Mouse (Mus musculus) olfactory bulb, adult 2 months (tissue): Measurements from ENCODE around the gene Crybb1. TPM values are rescaled to one million over a fixed set of nuclear protein-coding genes. Genes with fewer than 3 reads are reported as not detected.

Experiments
- H3K27ac ChIP-seq: fragments of 200-500 bp; 2 replicates; pipeline ENCODE4 v1.5.1; 2012; ENCODE audit warnings: low read depth, low read length; ENCODE audit not compliant: insufficient read depth
- H3K4me1 ChIP-seq: fragments of 200-500 bp; 2 replicates; pipeline ENCODE4 v1.6.1; 2012; ENCODE audit warnings: low read length; ENCODE audit not compliant: control insufficient read depth, insufficient read depth
- H3K4me3 ChIP-seq: fragments of 200-500 bp; 2 replicates; pipeline ENCODE4 v1.5.1; 2012; ENCODE audit warnings: mild to moderate bottlenecking, low read depth, low read length, moderate library complexity; ENCODE audit not compliant: insufficient read depth
- CTCF ChIP-seq: fragments of 200-500 bp; IDR thresholded peaks from 2 replicates; pipeline ENCODE4 v1.5.1; 2012; ENCODE audit warnings: low read depth, mild to moderate bottlenecking, low read length, moderate library complexity; ENCODE audit not compliant: insufficient read depth
- POLR2A ChIP-seq: fragments of 200-500 bp; IDR thresholded peaks from 2 replicates; pipeline ENCODE4 v1.6.1; 2012; ENCODE audit warnings: mild to moderate bottlenecking, low read depth, low read length, moderate library complexity; ENCODE audit not compliant: insufficient read depth
- WGBS: fragments of 180-500 bp; shearing (Covaris S2); methylation state at CpG from one replicate; pipeline ENCODE4 v1.1.7; 2018; 5-methylcytosine and 5-hydroxymethylcytosine counted together
- polyA plus RNA-seq: library from polyadenylated mRNA; stranded (reverse); fragments of >200 nt; gene quantifications from 2 replicates; pipeline ENCODE4 v1.2.4, GENCODE M21; 2012; ENCODE audit warnings: low replicate concordance; ENCODE audit not compliant: missing spikeins, insufficient read depth, insufficient read length

Gene Crybb1
- polyA plus RNA-seq, 1 experiment = not detected

- H3K4me1 ChIP-seq = peaks cover 24% of the 10 kb centered on the region
- WGBS = 53% methylated on average over 5 of the region's 5 CpGs
- no peak overlapping the region for H3K4me3 ChIP-seq
- TF ChIP-seq POLR2A (no peak), CTCF (no peak)
- H3K27ac ChIP-seq = no peak overlapping the region
Measured at GRCm38 (mm10) chr5:112317328-112317727, 61.7 kb downstream of the Crybb1 start.

Other genes starting within 250 kb of the Crybb1 start
- not detected in 2 replicates for gene Cryba4, start 3.3 kb upstream of the Crybb1 start, polyA plus RNA-seq
- gene Tpst2, start 20.9 kb downstream of the Crybb1 start, polyA plus RNA-seq = not detected in 2 replicates
- not detected in 2 replicates for gene Tfip11, start 70.5 kb downstream of the Crybb1 start, polyA plus RNA-seq
- gene Srrd, start 87.2 kb downstream of the Crybb1 start, polyA plus RNA-seq = not detected in 2 replicates
- not detected in 2 replicates for gene Hps4, start 87.3 kb downstream of the Crybb1 start, polyA plus RNA-seq
- gene Gm6583, start 100.2 kb downstream of the Crybb1 start, polyA plus RNA-seq = not detected in 2 replicates
- gene Asphd2, start 139.1 kb downstream of the Crybb1 start, polyA plus RNA-seq = not detected in 2 replicates
- gene Gm6588, start 193.6 kb downstream of the Crybb1 start, polyA plus RNA-seq = not detected in 2 replicates